Mouse (Mus musculus): ENCODE results near the gene Gimap4.

Gene Gimap4

DNA sequence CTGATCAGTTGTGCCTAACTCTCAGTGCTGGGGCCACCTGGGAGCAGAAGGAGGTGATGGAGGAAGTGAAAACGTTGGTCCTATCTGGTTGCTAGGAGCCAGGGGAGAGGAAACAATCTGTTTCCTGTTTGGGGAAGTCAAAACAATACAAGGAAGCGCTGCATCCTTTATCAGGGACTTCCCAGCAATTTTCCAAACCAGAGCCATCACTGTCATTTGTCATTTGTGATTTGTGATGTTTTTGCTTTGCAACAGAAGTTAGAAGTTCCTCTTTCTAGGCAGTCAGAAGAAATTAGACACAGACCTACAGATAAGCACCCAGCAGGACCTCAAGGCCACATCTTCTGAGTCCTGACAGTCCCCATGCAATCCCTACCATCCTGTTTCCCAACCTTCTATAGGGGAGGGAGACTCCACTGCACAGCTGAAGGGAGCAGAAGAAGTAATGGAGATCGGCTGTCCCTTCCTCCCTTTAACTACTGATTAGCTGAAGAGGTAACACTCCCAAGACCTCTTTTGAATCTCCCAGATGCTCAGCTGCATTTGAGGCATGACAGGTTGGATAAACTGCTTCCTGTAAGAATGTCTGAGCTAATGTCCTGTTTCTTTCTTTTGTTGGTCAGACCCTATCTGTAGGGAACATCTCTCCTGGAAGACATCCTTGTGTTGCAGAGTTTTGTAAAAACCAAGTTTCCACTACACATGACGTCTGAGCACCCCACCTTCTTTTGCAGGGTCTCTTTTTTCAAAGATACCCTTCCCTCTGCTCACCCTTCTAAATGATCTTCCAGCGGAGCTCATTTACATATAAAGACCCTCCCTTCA, 16.1 kb downstream of the Gimap4 start:
- DNase-seq (ENCODE audit: low spot score in 2 of 2) = no peak

DNA sequence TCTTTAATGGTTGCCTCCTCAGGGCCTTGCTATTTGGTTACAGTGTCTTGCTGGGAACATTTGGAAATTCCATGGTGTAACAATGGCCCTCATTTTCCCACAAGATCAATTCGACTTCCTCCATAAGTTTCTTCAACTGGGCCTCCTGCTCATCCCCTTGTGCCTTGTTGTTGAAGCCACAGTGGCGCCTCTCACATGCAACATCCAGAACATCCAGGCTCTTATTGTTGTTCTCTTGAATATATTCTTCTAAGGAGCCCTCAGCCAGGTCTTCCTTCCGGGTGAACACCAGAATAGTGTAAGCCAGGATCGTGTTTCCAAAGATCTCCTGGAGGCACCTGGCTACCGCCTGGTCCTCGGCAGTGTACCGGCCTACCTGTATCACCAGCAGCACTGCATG, 17.8 kb downstream of the Gimap4 start:
- no peak for DNase-seq (ENCODE audit: low spot score in 2 of 2)

DNA sequence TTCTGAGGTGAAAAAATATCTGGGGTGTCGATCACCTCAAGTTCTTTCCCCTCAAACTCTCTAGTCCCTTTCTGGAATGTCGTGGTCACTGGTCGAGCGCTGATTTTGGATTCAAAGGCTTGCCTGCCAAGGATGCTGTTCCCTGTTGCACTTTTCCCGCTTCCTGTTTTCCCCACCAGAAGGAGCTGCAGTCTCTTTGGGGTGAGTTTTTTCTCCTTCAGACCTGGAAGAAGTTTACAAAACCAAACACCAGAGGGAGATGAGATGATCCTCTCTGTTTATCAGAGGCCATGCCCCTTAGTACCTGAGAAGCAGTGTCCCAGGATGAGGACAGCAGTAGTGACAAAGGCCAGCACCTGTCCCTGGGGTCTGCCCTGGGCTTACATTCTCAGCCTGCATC, 18.3 kb downstream of the Gimap4 start:
- no peak for DNase-seq (ENCODE audit: low spot score in 2 of 2)

DNA sequence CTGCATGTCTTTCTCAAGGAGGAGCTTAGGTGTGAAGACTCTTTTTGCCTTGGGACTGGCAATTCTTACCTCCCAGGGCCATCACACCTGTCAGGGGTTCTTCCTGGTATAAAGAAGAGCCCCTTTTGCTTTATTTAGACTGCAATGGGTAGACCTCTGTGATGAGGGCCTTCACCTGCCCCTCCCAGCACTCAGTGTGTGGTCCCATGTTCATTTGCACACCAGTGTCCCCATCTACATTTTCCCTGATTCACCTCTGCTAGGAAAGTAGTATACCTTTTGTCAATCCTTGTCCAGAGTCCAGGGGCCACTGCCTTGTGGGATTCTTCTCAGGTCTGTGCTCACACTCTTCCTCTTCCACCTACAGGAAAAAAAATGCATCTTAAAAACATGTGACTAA, 19.8 kb downstream of the Gimap4 start:
- no peak for DNase-seq (ENCODE audit: low spot score in 2 of 2)

DNA sequence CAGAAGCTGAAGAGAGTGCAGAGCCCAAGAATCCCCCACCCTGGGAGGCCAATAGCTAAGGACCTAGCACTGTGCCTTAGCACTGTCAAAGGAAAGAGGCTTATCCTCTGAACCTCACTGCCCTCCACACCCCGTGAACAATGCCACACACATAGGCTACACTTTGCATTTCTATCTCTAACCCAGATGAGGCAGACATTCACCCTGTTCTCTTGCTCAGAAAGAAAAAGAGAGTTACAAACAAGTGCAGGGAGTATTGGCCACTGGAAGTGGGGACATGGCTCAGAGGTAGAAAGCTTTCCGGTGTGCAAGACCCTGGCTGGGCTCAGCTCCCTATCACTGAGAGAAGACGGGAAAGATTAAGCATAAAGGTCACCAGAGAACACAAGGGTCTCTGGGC, 21.8 kb downstream of the Gimap4 start:
- DNase-seq (ENCODE audit: low spot score in 2 of 2) = no peak

DNA sequence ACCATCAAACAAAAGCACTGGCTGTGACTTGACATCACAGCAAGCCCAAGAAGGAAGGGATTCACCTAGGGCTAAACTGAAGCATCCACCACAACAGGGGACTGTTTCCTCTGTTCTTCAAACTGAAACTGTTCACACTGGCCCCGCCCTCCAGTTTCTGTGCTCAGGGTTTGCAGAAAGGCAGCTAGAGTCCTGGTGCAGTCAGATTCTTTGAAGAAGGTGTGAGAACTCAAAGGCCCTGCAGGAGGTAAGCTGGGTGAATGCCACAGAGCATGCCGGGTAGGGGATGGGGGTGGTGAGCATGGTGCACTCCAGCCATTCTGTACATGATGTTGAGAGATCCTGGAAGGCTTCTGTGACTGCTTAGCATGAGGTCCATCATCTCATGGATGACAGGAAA, 34.1 kb downstream of the Gimap4 start, which contains the start of the genes Gm28053 and Gimap7:
Gene Gm28053, plus strand, starts transcription at position 153 of the 400 bp plus-strand sequence.
Gene Gimap7, plus strand, starts transcription at position 167 of the 400 bp plus-strand sequence.
- no peak for DNase-seq (ENCODE audit: low spot score in 2 of 2)

DNA sequence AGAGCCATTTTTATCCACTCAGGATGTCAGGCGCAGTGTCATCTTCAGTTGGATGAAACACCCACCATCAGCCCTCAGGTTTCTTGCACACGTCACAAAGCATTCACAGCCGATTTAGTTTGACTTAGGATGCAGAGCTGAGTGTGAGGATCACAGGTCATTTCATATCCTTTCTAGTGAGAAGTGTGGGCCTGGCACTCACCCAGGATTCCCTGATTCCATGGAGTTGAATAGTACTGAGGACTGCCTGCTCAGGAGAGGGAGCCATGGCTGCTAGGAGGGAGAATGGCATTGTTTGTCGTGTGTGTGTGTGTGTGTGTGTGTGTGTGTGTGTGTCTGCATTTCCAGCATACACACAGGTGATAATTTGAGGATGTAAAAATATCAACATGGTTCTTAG, 36.0 kb downstream of the Gimap4 start:
- no peak for DNase-seq (ENCODE audit: low spot score in 2 of 2)

DNA sequence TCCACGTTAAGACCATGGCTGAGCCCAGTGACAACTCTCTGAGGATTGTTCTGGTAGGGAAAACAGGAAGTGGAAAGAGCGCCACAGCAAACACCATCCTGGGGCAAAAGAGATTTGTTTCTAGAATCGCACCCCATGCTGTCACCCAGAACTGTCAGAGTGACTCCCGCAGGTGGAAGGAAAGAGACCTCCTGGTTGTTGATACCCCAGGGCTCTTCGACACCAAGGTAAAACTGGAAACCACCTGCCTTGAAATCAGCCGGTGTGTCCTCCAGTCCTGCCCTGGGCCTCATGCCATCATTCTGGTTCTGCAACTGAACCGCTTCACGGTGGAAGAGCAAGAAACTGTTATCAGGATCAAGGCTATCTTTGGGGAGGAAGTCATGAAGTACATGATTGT, 39.1 kb downstream of the Gimap4 start:
- no peak for DNase-seq (ENCODE audit: low spot score in 2 of 2)

DNA sequence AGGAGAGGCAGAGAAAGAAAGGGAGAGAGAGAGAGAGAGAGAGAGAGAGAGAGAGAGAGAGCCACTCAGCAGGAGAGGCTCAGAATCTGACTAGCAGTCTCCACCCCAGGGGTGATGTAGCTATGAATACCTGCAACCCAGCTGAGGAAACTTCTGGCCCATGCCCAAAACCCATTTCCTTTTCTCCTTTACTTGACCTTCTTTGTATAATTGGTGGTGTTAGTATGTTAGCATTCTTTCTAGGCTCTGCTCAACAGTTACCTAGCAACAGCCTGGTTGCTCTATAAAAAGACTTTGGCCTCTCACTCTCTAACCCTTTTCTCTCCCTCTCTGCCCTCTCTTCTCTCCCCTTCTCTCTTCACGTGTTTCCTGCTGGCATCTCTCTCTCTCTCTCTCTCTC, 41.1 kb downstream of the Gimap4 start:
- DNase-seq (ENCODE audit: low spot score in 2 of 2) = no peak

DNA sequence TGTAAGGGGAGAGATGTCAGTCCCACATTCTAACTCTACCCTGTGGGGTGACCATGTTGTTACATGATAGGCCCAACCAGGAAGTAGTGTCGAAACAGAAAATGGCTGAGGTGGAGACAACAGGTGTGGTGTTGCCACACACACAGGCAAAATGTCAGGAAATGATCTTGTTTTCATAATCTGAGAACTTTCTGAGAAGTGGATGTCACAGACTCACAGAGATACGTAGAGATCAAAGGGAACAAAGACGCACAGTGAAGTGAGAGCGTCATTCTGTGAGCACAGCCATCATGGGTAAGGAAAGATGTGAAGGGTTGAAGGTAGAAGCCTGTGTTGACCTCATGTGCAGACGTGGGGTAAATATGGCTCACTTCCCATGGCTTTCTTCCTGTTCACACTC, 43.4 kb downstream of the Gimap4 start:
- no peak for DNase-seq (ENCODE audit: low spot score in 2 of 2)

DNA sequence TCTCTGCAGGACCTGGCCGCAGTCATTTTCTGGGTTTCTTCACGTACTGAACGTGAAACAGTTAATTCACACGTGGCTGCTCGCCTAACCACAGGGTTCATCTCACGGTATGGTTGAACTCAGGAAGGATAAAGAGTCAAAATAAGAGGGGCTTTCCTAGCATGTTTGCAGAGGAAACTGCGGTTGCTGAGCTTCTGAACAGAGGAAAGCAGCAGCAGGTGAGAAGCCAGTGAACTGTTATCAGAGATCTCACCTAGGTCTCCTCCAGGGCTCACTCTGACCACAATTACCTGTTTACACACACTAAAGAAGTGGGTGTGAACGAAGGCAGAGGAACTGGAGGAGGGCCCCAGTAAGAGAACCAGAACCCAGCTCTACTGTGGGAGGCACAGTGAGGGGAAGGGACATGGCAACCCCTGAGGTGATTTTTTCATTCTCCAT, 48.5 kb downstream of the Gimap4 start:
- DNase-seq (ENCODE audit: low spot score in 2 of 2) = no peak

DNA sequence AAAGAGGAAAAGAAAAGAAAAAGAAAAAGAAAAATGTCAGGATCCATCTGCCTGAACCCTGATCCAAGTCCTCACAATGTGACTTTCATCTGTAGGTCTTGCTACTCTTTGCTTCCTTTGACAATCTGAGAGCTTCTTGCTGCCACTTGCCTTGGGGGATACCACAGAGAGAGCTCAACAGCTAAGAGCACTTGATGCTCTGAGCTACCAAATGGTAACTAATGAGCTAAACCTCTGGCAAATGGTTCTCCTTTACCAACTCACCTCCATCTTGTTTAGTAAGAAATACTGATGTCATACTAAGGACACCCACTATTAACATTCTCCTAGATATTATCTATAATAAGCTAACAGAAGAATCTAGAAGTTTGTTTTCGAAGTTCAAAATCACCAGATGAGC, 49.3 kb downstream of the Gimap4 start:
- DNase-seq (ENCODE audit: low spot score in 2 of 2) = no peak

DNA sequence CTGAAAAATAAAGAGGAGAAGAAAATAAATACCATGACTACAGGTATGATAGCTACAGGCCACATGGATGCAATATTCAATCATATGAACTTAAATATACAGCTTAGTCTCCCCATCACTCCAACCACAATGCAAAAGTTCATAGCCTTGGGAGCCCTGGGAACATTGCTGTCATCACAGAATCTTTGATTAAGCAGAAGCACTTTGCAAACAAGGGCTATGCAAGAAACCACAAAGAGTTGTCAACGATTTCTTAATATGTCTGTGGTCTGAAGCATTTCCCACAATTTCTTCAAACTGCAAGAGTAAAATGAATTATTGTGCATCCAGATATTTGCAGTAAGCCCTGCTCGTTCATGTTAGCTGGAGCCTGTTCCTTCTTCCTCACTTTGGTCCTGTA, 52.7 kb downstream of the Gimap4 start:
- no peak for DNase-seq (ENCODE audit: low spot score in 2 of 2)

DNA sequence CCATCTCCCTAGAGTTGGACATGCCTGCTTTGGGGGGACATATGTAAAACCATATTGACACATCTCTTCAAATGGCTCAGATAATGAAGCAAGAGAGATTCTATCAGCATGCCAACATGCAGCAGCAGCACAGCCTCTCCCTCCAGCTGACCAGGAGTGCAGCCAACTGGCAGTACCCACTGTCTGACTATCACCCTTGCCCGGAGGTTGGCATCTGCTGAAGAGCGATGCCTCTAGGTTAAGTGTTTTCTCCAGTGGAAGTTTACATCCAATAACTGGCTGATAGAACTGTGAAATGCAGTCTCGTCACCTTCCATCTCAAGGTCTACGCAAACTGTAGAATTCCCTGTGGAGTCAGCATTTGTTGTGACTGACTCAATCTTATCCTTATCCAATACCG, 53.3 kb downstream of the Gimap4 start:
- DNase-seq (ENCODE audit: low spot score in 2 of 2) = no peak

DNA sequence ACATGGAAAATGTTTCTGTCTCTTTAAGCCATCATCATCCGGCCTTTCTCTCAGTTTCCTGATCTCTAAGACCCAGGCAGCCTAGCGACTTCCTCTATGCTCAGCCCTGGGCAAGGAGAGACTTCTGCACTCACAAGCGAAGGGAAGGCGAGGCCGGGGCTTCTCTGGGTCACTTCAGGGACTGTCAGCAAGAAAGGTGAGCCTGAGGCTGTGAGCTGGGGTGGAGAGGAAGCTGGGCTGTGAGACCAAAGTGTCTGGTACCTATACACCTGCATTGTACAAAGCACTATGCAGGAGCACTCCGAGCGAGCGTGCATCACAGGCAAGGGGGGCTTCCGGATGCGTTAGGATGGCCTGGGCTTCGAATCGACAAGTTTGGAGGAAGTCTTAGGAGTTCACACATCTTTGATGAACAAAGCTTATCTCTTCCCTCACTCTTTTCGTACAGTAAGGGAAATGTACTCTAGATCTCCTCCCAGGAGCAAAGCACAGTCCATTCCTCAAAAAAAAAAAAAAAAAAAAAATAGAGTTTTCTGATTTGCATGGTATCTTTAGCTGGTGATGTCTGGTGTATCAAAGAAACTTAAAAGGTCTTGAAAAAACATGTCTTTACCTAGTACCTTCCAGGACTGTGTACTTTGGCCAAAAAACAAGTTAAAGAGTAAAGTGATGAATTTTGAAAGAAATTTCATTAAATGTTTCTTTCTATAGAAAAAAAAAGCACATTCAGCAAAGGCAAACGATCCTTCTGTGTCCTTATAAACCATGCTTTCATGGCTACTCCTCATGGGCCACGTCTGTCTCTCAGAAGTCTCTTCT, 54.8 kb downstream of the Gimap4 start, which contains the start of gene Gimap1:
Gene Gimap1, plus strand, starts transcription at position 94 of the 819 bp plus-strand sequence.
- no peak for DNase-seq (ENCODE audit: low spot score in 2 of 2)

DNA sequence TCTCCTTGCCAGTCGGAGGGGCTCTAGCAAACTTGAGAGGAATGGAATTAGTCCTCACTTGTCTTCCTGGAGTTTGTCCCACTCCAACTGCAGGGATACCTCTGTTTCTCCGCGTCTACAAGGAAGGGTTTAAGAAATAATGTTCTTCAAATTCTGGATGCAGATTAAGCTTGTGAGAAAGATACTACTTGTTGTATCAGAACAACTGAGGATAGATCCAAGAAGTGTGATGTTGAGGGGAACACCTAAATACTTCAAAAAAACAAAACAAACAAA, 55.4 kb downstream of the Gimap4 start:
- DNase-seq (ENCODE audit: low spot score in 2 of 2) = no peak

DNA sequence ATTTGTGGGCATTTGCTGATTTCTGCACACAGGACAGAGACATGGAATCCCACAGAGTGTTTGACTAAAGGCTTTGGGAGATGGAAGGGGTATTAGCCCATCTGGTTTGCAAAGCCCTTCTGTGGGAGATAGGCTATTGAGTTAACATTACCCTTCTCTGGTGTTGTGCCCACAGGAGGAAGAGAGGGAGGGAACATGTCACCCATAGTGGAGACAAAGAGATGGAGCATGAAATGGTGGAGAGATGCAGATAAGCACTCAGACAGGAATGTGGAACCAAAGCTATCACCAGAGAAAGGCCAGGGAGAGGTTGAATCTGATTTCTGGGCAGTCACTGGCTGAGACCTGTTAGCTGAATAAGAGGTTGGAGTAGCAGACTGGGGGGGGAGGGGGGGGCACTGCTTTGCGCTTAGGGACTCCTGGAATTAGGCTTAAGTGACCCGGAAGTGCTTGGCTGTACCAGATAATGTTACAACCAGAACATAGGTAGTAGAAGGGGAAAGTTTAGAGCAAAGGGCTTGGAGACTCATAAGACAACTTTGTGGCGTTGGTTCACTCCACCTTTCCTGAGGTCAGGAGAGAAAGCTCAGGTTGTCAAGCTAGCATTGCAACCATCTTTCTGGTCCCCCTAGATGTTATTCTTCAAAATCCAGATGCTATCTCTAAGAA, 56.3 kb downstream of the Gimap4 start:
- no peak for DNase-seq (ENCODE audit: low spot score in 2 of 2)

DNA sequence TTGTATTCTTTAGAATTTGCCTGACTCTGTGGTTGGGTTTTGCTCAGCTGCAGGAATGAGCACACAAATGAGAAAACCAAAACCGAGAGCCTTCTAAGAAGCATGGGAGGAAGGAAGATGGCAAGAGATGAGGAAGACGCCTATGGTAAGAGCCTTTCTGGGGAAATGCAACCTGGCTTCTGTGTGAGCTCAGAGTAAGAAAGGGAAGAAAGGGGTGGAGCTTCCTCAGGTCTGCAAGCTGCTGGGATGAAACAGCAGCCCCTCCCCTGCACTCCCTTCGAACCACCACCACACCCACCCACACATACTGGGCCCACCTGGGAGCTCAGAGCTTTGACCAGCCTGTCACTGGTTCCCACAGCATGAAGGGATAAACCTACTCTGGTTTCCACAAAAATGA, 56.9 kb downstream of the Gimap4 start:
- DNase-seq (ENCODE audit: low spot score in 2 of 2) = no peak
